Comparison of ENCODE assay signal across 16 mouse cellular contexts in the genomic region with DNA sequence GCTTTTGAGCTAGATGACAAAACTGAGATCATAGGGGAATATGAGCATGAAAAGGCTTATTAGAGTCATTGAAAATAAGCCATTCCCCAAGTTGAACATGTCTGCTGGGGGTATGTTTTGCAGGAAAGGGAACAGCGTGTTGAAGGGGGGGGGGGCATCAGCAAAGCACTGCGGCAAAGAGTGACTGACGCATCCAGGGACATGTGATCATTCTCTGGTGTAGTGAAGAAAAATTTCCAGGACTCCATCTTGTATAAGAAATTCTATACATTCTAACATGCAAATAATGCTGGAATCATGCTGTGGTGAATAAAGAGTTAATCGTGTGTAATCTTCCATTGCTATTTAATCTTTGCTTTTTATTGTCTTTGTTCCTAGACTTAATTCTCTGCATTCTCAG.
DNase-seq lines count a peak whose midpoint lies in the region; ATAC-seq lines count a peak whose summit lies in the region.
"Had no signal": no experiment of that assay in that cellular context is flagged by ENCODE, and none has a peak within 500 bp of the region (broad histone marks: within the 10 kb centered on the region; RNA-seq: fewer than 3 reads in every experiment).

No protein-coding gene starts in this region.

- H3K27me3 ChIP-seq in hindbrain, embryonic 16.5 days (replicated peaks; ENCODE audit: control insufficient read depth, insufficient read depth, low read length) = no peaks in the 10 kb centered on the region
- no peaks in the 10 kb centered on the region for H3K27me3 ChIP-seq in liver, embryonic 12.5 days (replicated peaks)
- H3K27me3 ChIP-seq: kidney, embryonic 15.5 days; limb, embryonic 13.5 days; neural tube, embryonic 12.5 days had no signal

- no peaks in the 10 kb centered on the region; the same call in 1 of the 2 replicates for H3K36me3 ChIP-seq in hindbrain, embryonic 16.5 days (ENCODE audit: control insufficient read depth, insufficient read depth, low read length)
- H3K36me3 ChIP-seq in liver, embryonic 12.5 days = no peaks in the 10 kb centered on the region
- H3K36me3 ChIP-seq: kidney, embryonic 15.5 days; limb, embryonic 13.5 days; neural tube, embryonic 12.5 days had no signal

- H3K4me2 ChIP-seq in hindbrain, embryonic 16.5 days (ENCODE audit: low read length) = peak overlapping the region; percentile 28; the same call in 1 of the 2 replicates
- no peak overlapping the region for H3K4me2 ChIP-seq in liver, embryonic 12.5 days
- H3K4me2 ChIP-seq: heart, embryonic 11.5 days; kidney, embryonic 15.5 days; lung, embryonic 14.5 days had no signal

- no peak for DNase-seq in frontal cortex, postnatal 14 days (ENCODE audit: low spot score in 2 of 2)
- DNase-seq in right cerebral cortex, postnatal 10 days (ENCODE audit: low spot score in 2 of 2) = peak; percentile 21 to 27
- DNase-seq in right cerebral cortex, postnatal 14 days = no peak
- DNase-seq in telencephalon, adult 2 months (ENCODE audit: low read depth, low spot score) = peak; percentile 51
- DNase-seq in B cell, adult 2 months = no peak
- DNase-seq: gastrocnemius, postnatal 14 days; layer of hippocampus, adult 9-11 months; lung, embryonic 14.5 days had no signal

- H3K9me3 ChIP-seq in hindbrain, embryonic 16.5 days (ENCODE audit: control insufficient read depth, low read length) = no peaks in the 10 kb centered on the region
- H3K9me3 ChIP-seq in liver, embryonic 12.5 days (replicated peaks) = no peaks in the 10 kb centered on the region
- H3K9me3 ChIP-seq: kidney, embryonic 15.5 days; limb, embryonic 13.5 days; megakaryocyte, embryonic 14.5 days; neural tube, embryonic 12.5 days had no signal

- H3K4me1 ChIP-seq in hindbrain, embryonic 16.5 days (ENCODE audit: control insufficient read depth, insufficient read depth, low read depth, low read length) = no peaks in the 10 kb centered on the region; the same call in 1 of the 2 replicates
- no peaks in the 10 kb centered on the region for H3K4me1 ChIP-seq in liver, embryonic 12.5 days
- H3K4me1 ChIP-seq: limb, embryonic 13.5 days; megakaryocyte, embryonic 14.5 days; neural tube, embryonic 12.5 days had no signal

- no peak overlapping the region; the same call in 1 of the 2 replicates for H3K27ac ChIP-seq in hindbrain, embryonic 16.5 days (ENCODE audit: low read depth, low read length)
- H3K27ac ChIP-seq in liver, embryonic 12.5 days = no peak overlapping the region
- H3K27ac ChIP-seq: kidney, embryonic 15.5 days; limb, embryonic 13.5 days; neural tube, embryonic 12.5 days had no signal

- ATAC-seq in frontal cortex, adult (ENCODE audit: low TSS enrichment) = peak; percentile 55
- ATAC-seq in hindbrain, embryonic 16.5 days = peak; percentile 60
- no peak for ATAC-seq in liver, embryonic 12.5 days

- peak overlapping the region; percentile 41 for H3K4me3 ChIP-seq in hindbrain, embryonic 16.5 days (ENCODE audit: low read length)
- H3K4me3 ChIP-seq in liver, embryonic 12.5 days = no peak overlapping the region
- H3K4me3 ChIP-seq: kidney, embryonic 15.5 days; limb, embryonic 13.5 days; megakaryocyte, embryonic 14.5 days; neural tube, embryonic 12.5 days had no signal

- 39% methylated on average over 4 of the region's 4 CpGs for WGBS in hindbrain, embryonic 16.5 days
- WGBS in liver, embryonic 12.5 days (ENCODE audit: insufficient replicate concordance) = 77% methylated on average over 4 of the region's 4 CpGs

- H3K9ac ChIP-seq in hindbrain, embryonic 16.5 days (ENCODE audit: low read depth, low read length) = no peak overlapping the region
- no peak overlapping the region for H3K9ac ChIP-seq in liver, embryonic 12.5 days
- H3K9ac ChIP-seq: kidney, embryonic 15.5 days; limb, embryonic 13.5 days; lung, embryonic 14.5 days; neural tube, embryonic 12.5 days had no signal

Comparison
In these comparisons a context has a peak if more than half of its experiments do, and no peak if none do; other contexts are left out.
1. DNase-seq: peak in right cerebral cortex, postnatal 10 days (2 of 2) and telencephalon, adult 2 months (single experiment); none in frontal cortex, postnatal 14 days (0 of 2), right cerebral cortex, postnatal 14 days (single experiment) and B cell, adult 2 months (0 of 2).